Mouse (Mus musculus): ENCODE data around the gene Tra2a.
"Not testable (repeated sequence)": the region's sequence is repeated elsewhere in the genome, so short reads cannot be mapped to it uniquely, and the experiment has no call there.

The Tra2a gene

DNA sequence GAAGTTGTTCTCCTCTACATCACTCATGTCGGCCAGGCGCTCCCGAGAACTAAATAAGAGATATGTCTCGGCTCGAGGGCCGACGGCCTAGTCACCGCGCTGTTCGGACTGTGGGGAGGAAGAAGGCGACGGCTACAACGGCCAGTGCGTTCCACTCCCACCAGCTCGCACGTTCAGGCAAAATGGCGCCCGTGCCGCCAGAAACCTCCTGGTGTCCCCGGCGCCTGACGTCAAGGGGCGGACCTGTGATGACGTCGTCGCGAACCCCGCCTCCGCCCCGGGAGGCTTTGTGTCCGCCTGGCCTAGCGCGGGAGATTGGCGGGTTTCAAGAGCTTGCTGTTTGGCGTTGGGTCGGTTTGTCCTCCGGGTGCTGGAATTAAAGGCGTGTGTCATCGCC, at the start of gene Tra2a:
TSS of gene Tra2a (minus strand) at position 187 of the 397 bp plus-strand sequence.
- DNase-seq = peak; percentile 97 to 98

DNA sequence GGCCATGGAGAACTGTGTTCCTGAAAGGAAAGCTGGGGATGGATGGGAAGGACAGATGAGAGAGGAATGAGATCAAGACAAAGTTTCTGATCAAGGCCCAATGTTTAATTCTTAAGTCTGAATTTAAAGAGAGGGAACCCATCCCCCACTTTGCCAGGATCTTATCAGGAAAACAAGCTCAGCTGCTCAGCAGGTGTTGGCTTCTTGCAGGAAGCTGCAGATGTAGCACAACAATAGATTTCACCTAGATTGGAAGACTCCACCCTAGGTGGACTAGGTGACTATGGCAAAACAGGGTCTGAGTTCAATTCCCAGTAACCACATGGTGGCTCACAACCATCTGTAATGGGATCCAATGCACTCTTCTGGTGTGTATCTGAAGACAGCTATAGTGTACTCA, 34.5 kb upstream of the Tra2a start:
- no peak for DNase-seq

DNA sequence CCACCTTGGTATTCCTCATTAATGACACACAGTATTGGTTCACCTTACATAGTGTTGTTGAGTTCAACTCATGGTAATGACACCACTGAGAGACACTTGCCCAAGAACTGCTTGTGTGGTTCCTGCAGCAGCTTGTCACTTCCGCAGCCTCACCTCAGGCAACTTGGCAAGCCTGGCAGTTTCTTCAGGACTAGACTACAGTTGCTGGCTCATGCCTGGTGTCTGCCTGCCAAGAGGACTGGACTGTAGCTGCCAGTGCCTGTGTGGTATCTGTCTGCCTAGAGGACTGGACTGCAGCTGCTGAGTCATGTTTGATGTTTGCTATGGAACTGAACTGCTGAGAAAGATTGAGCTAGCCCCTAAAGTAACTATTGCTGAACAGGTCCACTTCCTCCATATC, 18.3 kb upstream of the Tra2a start:
- DNase-seq = peak; percentile 33 to 54

DNA sequence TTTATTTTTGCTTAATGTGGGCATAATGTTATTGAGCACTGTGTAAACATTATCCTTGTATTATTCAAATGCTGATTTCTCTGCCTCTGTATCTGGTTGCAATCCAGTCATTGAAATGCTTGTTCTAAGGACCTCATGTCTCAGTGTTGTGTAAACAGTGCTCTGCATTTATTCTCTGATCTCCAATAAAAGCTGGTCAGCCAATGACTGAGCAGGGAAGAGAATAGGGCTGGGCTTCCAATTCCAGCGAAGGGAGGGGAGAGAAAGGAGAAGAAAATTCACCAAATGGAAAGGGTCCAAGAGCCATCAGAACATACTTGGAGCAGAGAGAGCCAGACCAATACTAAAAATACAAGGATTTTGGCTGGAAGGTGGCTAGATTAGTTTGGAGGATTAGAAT, 17.1 kb upstream of the Tra2a start:
- no peak for DNase-seq

DNA sequence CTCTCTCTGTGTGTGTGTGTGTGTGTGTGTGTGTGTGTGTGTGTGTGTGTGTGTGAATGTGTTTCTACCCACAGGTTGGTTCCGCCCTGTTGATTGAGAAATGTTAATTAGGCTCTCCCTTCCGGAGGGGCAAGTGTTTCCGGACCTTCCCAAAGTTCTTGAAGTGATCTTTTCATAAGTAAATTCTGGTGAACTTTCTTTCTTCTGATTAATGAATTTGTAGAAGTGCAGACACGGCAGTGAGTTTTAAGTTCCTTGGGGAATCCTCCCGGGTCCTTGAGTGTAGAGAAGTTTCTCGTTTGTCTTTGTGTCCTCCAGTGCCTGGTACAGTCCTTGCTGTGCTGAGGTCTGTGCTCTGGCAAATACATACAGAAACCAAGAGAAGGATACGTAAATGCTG, 11.5 kb upstream of the Tra2a start:
- no peak for DNase-seq

DNA sequence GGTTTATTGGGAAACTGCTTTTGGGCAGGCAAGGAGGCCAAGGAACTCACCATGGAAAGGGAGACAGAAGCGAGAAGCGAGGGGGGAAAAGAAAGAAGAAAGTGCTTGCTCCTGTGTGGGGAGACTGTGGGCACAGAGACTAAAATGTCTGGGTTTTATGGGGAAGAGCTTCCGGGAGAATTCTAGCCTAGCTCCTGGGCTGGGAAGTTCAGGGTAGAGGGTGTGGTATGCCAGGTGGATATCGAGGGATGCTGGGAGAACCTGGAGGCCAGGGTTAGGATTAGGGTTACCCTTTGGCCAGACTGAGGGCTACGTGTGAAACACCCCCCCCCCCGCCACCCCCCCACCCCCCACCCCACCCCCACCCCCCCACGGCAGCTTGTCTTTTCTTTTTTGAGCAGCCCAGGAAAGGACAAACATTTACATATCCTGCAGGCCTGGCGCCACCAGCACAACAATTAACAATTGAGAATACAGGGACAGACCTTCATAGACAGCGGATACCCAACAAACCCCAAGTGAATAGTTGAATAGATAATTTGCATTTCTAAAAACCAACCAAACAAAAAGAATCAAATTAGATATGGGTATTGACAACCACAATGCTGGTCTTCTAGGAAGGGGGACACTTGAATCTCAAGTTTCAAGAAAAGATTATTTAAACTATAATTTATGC, 10.7 kb upstream of the Tra2a start:
- no peak for DNase-seq

DNA sequence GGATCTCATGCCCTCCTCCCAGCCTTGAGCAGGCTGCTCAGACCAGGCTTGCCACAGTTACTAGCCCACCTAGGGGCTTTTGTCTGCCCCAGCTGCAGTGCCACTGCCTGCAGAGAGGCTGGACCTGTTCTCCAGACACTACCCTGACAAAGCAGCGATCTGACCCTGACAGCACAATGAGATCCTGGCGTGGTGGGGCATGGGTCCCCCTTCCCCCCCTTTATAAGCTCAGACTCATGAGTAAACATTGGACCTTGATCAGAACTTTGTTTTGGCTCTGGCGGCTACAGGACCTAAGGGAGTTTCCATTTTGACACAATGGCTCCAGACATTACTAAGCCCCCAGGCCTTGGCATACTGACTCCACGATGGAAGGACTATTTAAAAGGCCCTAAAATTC, 10.1 kb upstream of the Tra2a start:
- DNase-seq = no peak

DNA sequence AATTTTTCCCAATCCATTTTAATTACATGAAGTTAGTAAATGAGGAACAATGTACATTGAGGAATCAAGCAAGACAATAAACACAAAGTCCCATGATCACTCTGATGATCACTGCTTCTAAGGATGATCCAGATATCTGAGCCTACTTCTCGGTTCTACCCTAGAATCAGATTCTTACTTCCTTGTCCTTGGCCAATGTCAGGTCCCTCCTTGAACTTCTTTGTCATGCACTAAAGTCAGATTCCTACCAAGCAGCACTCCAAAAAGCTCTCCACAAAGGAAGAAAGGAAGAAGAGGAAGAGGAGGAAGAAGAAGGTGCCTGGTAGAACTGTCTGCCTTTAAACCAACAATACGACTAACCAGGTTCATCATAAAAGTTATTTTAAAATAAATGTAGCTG, 9.0 kb upstream of the Tra2a start:
- no peak for DNase-seq

DNA sequence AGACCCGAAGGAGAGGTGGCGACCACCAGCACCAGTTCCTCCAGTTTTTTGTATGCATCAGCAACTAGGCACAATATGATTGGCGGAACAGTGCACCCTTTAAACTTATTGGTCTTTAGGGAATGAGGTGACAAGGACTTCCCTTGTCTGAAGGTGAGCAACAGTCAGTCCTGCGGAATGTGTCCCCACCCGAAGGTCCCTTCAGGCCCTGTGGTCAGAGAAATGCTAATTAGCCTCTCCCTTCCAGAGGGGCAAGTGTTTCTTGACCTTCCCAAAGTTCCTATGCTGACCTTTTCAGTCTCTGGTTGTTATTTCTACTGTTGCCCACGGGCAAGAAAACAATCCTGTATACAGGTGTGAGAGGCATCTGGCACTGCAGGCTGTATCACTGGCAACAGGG, 8.0 kb upstream of the Tra2a start:
- DNase-seq = no peak

DNA sequence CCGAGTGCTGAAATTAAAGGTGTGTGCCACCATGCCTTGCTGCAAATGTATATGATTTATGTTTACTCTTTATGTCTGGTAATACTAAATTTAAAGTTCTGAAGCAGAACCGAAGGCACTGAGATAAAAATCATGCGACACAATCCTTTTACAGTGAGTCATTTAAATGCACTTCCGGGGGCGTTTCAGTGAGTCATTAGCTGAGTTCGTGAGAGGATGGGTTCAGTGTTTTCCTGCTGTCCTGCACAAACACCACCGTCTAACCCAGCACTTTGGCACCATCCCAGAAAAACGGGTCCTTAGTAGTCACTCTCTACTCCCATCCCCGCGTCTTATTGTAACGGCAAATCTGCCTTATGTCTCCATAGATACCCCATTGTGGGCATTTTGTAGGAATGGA, 6.1 kb upstream of the Tra2a start:
- no peak for DNase-seq

DNA sequence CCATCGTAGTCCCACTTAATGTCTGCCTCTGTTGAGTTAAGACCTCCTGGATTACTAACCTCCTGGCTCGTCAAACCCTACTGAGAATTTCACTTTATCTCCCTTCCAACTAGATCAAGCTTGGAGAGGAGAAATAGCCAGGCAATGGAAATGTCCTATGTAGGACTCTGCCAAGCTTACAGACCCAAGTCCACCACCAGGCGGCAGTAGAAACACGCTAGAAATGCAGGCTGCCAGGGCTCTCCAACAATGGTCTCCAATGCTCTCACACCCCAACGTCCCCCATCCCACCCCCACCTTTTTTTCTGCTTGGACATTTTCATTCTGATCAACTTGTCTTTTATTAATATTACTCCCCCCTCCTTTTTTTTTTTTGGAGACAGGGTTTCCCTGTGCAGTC, 5.4 kb upstream of the Tra2a start:
- peak; percentile 71 to 86 for DNase-seq

DNA sequence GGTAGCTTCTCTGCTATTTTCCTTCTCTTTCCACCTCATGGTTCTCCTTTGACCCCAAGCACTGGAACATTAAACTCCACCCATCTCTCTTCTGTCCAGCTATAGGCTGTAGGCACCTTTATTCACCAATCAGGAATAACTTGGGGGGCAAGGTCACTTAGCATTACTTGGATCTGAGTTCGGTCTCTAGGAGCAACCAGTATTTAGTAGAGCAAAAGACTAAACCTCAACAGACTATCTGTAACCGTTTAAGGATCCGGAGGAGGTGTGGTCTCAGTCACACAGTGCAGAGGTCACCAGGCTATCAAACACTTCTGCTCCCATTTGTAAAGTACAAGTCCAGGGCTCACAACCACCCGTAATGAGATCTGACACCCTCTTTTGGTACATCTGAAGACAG, 3.9 kb upstream of the Tra2a start:
- DNase-seq = no peak

DNA sequence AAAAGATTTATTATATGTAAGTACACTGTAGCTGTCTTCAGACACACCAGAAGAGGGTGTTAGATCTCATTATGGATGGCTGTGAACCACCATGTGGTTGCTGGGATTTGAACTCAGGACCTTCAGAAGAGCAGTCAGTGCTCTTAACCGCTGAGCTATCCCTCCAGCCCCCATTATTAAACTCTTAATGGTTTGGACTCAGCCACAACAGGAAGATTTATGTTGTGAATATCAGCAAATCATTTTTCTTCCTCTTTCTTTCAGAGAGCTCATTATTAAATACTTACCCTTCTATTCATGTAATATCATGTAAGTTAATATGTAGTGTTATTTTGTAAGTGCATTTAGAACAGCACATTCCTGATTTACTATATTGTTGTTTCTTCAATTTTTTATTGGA, 1.4 kb upstream of the Tra2a start:
- DNase-seq = not testable (repeated sequence)

DNA sequence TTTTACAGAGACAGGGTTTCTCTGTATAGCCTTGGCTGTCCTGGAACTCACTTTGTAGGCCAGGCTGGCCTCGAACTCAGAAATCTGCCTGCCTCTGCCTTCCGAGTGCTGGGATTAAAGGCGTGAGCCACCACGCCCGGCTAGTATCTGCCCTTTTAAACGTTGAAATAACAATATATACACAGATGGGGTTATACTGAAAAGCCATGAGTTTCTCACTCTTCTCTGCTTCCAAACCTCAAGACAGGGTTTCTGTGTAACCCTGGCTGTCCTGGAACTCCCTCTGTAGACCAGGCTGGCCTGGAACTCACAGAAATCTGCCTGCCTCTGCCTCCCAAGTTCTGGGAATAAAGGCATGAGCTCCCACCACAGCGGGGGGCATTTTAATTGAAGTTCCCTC, 613 bp upstream of the Tra2a start:
- DNase-seq = peak; percentile 12 to 16

DNA sequence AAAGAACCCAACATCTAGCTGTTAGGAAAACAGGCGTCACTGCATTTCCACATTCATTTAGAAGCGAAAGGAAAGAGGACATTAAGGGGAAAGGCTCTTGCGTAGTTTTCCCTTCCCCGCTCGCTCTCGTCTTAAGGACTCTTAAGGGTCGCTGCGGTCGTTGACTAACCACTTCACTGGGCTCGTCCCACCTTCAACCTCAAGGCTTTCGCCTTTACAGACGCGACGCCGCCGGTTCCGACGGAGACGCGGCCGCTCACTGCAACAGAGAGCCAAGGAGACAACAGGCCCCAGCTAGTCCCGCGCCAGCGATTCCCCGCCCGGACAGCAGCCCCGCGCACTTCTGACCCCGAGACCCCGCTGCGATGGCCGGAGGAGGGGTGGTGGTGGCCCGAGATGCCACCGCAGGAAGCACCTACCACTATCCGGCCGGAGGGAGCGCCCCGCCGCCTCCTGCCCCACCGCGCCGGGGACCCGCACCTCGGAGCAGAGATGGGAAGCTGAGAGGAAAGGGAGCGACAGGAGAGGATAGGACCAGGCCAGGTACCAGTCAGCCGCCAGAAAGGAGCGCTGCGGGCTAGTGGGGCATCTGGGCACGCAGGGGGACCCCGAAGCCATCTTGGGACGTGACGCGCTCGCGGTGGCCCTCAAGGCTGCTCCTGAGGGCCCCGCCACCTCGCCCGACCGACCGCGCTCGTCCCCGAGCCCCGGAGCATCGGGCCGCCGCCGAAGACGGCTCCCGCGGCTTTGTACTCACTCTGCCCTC, 569 bp downstream of the Tra2a start:
- DNase-seq = peak in 1 of 2 experiments; percentile 71

DNA sequence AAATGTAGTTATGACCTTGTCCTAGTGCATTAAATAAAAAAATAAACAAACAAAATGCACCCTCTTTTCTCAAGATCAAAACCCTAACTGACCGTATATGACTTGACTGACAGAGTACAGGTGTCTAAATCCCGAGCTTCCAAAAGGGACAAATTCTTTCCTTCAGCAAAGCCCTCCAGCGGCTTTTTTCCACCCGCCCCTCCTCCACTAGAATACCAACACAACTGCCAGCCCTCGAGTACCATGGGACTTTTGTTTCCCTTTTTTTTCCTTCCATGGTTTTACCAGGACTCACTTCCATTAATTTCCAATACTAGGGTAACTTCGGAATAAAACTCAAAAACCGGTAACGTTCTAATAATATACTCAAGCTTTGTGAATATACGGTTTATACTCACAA, 1.4 kb downstream of the Tra2a start:
- DNase-seq = peak in 1 of 2 experiments; percentile 12

DNA sequence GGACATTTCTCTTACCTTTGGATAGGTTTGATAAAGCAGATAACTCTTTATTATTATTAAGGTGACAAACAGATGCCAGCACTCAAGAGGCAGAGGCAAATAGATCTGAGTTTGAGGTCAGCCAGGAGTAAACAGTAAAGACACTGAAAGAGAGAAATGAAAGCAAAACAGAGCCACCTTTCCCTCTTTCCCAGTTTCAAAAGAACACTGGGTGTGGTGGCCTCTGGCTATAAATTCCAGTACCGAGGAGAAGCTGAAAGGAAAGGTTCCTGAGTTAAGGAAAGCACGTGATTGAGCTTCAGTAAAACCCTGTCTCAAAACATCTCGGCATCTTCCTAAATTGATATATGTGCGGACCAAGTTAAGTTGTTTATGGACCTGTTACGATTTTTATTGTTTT, 4.1 kb downstream of the Tra2a start:
- DNase-seq = no peak

DNA sequence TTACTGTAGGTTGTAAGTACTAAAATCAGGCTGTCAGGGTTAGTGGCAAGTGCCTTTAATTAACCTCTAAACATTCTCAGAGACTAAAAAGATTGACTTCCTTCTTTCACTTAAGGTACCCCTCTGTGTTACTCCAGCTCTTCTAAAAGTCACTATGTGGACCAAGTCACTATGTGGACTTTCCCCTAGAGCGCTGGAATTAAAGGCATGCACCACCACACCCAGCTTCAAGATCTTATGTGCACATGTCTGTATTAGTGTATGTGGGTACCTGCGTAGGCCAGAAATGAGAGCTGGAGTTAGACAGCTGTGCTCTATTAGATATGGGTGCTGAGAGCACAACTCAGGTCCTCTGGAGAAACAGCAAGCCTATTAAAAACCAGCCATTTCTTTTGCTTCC, 6.0 kb downstream of the Tra2a start:
- no peak for DNase-seq

DNA sequence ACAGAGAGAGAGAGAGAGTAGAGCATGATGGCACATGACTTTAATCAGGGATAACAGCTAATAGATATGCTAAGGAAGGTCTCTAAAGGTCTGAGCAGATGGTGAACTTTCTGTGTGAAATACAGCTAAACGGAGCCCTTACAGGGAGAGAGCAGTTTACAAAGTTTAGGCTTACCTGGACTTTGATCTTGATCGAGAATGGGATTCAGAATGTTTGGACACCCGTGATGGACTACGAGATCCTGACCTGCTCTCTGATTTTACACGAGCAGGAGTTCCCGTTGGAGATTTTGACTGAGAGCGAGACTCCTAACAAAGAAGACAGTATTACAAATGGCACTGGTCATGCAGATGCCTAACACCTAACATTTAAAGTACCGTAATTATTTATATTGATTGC, 11.6 kb downstream of the Tra2a start:
- DNase-seq = no peak

DNA sequence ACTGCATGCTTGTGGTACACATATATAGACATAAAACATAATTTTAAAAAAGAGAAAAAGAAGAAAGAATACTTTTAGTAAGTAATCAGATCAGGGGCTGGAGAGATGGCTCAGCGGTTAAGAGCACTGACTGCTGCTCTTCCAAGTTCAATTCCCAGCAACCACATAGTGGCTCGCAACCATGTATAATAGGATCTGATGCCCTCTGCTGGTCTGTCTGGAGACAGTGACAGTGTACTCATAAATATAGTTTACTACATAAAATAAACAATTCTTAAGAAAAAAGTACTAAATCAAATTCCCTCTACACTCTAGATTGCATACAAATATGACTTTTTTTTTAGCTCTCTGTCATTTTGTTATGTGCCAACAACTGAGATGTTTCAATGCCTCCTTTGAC, 12.6 kb downstream of the Tra2a start:
- no peak for DNase-seq

DNA sequence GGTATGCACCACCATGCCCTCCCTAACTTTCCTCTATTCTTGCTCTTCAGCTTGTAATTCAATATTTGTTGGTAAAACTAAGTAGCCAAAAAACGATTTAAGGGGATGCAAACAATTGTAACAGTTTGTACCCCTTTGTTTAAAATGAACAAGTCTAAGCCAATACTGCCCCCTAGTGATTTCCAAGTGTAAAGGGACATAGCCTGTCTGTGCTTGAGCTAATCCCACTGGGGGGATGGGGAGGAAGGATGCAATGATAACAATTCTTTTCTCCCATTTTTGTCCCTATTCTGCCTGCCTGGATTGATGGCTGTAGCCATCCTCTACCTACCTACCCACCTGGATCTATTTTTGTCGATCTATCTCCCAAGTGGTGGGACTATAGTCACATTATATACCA, 16.6 kb downstream of the Tra2a start:
- DNase-seq = peak in 1 of 2 experiments; percentile 21

DNA sequence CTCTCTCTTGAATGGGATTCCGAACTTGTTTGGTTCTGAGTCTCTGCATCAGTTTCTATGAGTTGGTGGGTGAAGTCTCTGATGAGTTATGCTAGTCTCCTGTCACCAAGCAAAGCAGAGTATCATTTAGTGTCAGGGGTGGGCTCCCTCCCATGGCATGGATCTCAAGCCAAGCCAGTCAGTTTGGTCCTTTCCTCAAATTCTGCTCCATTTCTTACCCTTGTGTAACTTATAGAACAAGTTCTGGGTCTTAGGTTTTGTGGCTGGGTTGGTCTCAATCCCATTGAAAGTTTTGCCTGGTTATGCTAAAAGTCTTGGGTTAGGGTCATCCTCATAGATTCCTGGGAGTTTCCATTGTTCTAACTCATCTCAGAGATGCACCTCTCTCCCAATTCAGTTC, 21.5 kb downstream of the Tra2a start:
- no peak for DNase-seq

DNA sequence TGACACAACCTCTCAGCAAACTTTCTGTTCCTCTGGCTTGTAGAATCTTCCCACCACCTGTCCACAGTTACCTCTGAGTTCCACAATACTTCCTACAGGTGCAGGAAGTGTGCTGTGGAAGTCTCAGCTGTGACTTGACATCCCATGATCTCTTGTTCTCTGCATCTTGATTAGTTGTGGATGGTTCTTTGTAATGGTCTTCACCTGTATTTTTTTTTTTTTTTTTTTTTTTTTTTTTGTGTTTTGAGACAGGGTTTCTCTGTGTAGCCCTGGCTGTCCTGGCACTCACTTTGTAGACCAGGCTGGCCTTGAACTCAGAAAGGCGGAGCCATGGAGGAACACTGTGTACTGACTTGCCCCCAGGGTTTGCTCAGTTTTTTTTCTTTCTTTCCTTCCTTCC, 22.3 kb downstream of the Tra2a start:
- DNase-seq = no peak

DNA sequence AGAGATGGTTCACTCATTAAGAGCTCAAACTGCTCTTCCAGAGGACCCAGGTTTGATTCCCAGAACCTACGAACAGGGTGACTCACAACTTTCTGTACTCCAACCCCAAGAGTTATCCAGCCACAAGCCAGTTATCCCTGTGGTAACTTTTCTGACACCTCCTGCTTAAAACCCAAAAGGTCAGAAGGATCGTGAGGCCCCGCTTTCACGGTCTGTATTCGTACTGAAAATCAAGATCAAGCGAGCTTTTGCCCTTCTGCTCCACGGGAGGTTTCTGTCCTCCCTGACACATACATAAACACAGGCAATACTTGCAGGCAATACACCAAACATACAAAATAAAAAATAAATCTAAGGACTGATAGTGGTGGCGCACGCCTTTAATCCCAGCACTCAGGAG, 27.5 kb downstream of the Tra2a start:
- peak; percentile 98 to 100 for DNase-seq

DNA sequence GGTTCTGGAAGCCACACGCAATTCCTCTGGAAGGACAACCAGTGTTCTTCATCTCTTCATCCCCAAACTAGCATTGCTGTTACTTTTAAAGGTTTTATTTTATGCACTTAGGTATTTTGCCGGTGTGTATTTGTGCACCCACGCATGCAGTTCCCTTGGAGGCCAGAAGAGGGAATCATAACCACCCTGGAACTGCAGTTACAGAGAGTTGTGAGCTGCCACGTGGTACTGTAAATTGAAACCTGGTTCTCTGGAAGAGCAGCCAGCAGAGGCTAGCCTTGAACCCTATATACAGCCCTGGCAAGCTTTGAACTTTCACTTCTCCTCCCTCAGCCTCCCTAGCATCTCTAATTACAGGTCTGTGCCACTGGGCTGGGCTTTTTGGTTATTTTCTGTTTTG, 30.5 kb downstream of the Tra2a start:
- no peak for DNase-seq
